Mouse (Mus musculus) stomach, postnatal 0 days (tissue): ENCODE measurements around the gene Dzank1.

Experiments
- CTCF ChIP-seq: IDR thresholded peaks from 2 replicates; pipeline ENCODE4 v1.5.1; 2016; ENCODE audit warnings: antibody characterized with exemption, low read depth, mild to moderate bottlenecking, moderate library complexity
- EP300 ChIP-seq: optimal IDR thresholded peaks from 2 replicates; pipeline ENCODE3; 2016; ENCODE audit warnings: antibody characterized with exemption

DNA sequence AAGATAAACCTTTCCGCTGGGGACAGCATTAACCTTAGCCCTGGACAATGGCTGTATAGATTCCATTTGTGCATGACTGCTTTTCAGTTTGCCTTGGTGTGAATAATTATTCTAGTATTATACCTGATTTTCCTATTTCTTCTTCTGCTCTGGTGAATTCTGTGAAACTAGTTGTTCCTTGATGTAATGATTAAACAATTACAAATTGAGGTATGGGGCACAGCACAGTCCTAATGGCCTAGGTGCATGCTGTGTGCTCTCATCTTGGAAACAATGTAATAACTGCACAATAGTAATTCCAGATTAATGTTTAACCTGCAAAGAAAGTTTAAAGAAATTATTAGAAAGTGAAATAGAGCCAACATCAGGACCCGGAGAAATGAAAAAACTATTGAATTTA is 17.8 kb upstream of the Dzank1 start:
- TF ChIP-seq EP300 (no peak), CTCF (no peak)
